Mouse (Mus musculus): Measurements from ENCODE around the gene Atp1a2. TPM values are rescaled to one million over a fixed set of nuclear protein-coding genes. Genes with fewer than 3 reads are reported as not detected.

The Atp1a2 gene
- polyA plus RNA-seq, 1 experiment from 2014 or later = 2.3 TPM

DNA sequence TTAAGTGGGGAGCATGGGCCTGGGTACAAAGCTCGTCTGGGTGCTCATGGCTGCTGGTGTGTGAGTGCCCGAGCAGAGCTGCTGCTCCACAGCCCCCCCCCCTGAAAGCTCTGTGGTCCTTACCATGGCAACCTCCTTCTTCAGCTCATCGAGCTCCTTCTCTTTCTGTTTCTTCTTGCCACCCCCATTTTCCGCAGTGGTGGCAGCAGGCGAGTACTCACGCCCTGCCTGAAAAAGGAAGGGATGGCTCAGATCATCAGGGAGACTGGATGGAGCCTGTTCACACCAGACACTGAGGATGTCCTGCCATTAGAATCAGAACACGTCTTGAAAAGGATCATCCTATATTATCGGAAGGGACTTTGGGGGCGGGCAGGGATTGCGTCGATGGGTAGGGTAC, 4.4 kb downstream of the Atp1a2 start:
- 86% methylated on average over 11 of the region's 11 CpGs for WGBS
- H3K9ac ChIP-seq (replicated peaks; ENCODE audit: low read depth, low read length) = no peak overlapping the region
- no peak overlapping the region for H3K4me2 ChIP-seq (replicated peaks; ENCODE audit: low read depth, low read length)
- H3K27ac ChIP-seq (ENCODE audit: low read length) = no peak overlapping the region
- no peak overlapping the region for H3K4me3 ChIP-seq (ENCODE audit: low read depth, low read length)
- H3K4me1 ChIP-seq (ENCODE audit: control insufficient read depth, insufficient read depth, low read length) = peaks cover 24% of the 10 kb centered on the region
- H3K9me3 ChIP-seq (ENCODE audit: control insufficient read depth, low read depth, low read length) = no peaks in the 10 kb centered on the region
- no peaks in the 10 kb centered on the region for H3K27me3 ChIP-seq (ENCODE audit: control insufficient read depth, insufficient read depth, low read length)
- H3K36me3 ChIP-seq (ENCODE audit: control insufficient read depth, insufficient read depth, low read length) = no peaks in the 10 kb centered on the region
- no peak for ATAC-seq (ENCODE audit: insufficient number of reproducible peaks, insufficient read depth, low FRiP score, low read depth)

GRCm38 (mm10) chr1:172292880-172293279, 5.0 kb downstream of the Atp1a2 start:
- WGBS = 73% methylated on average over 2 of the region's 2 CpGs
- H3K9ac ChIP-seq (replicated peaks; ENCODE audit: low read depth, low read length) = no peak overlapping the region
- H3K36me3 ChIP-seq (ENCODE audit: control insufficient read depth, insufficient read depth, low read length) = no peaks in the 10 kb centered on the region
- no peak overlapping the region for H3K4me2 ChIP-seq (replicated peaks; ENCODE audit: low read depth, low read length)
- ATAC-seq (ENCODE audit: insufficient number of reproducible peaks, insufficient read depth, low FRiP score, low read depth) = no peak
- no peak overlapping the region for H3K27ac ChIP-seq (ENCODE audit: low read length)
- H3K4me3 ChIP-seq (ENCODE audit: low read depth, low read length) = no peak overlapping the region
- no peaks in the 10 kb centered on the region for H3K9me3 ChIP-seq (ENCODE audit: control insufficient read depth, low read depth, low read length)
- no peaks in the 10 kb centered on the region for H3K27me3 ChIP-seq (ENCODE audit: control insufficient read depth, insufficient read depth, low read length)
- H3K4me1 ChIP-seq (ENCODE audit: control insufficient read depth, insufficient read depth, low read length) = peaks cover 20% of the 10 kb centered on the region

- 73% methylated on average over 3 of the region's 3 CpGs for WGBS
- no peaks in the 10 kb centered on the region for H3K27me3 ChIP-seq (ENCODE audit: control insufficient read depth, insufficient read depth, low read length)
Observed at GRCm38 (mm10) chr1:172289617-172289946, 8.3 kb downstream of the Atp1a2 start.

GRCm38 (mm10) chr1:172288900-172289616, 8.8 kb downstream of the Atp1a2 start:
- 86% methylated on average over 11 of the region's 11 CpGs for WGBS
- H3K4me3 ChIP-seq (ENCODE audit: low read depth, low read length) = no peak overlapping the region
- no peak overlapping the region for H3K27ac ChIP-seq (ENCODE audit: low read length)
- no peaks in the 10 kb centered on the region for H3K36me3 ChIP-seq (ENCODE audit: control insufficient read depth, insufficient read depth, low read length)
- no peak overlapping the region for H3K4me2 ChIP-seq (replicated peaks; ENCODE audit: low read depth, low read length)
- H3K27me3 ChIP-seq (ENCODE audit: control insufficient read depth, insufficient read depth, low read length) = no peaks in the 10 kb centered on the region
- no peak for ATAC-seq (ENCODE audit: insufficient number of reproducible peaks, insufficient read depth, low FRiP score, low read depth)
- no peaks in the 10 kb centered on the region for H3K9me3 ChIP-seq (ENCODE audit: control insufficient read depth, low read depth, low read length)
- H3K4me1 ChIP-seq (ENCODE audit: control insufficient read depth, insufficient read depth, low read length) = no peaks in the 10 kb centered on the region
- no peak overlapping the region for H3K9ac ChIP-seq (replicated peaks; ENCODE audit: low read depth, low read length)

More at GRCm38 (mm10) chr1:172289617-172289946, 8.3 kb downstream of the Atp1a2 start:
- H3K27ac ChIP-seq (ENCODE audit: low read length) = no peak overlapping the region
- no peaks in the 10 kb centered on the region for H3K9me3 ChIP-seq (ENCODE audit: control insufficient read depth, low read depth, low read length)
- no peaks in the 10 kb centered on the region for H3K4me1 ChIP-seq (ENCODE audit: control insufficient read depth, insufficient read depth, low read length)
- H3K4me3 ChIP-seq (ENCODE audit: low read depth, low read length) = no peak overlapping the region
- no peaks in the 10 kb centered on the region for H3K36me3 ChIP-seq (ENCODE audit: control insufficient read depth, insufficient read depth, low read length)
- no peak for ATAC-seq (ENCODE audit: insufficient number of reproducible peaks, insufficient read depth, low FRiP score, low read depth)
- no peak overlapping the region for H3K9ac ChIP-seq (replicated peaks; ENCODE audit: low read depth, low read length)
- H3K4me2 ChIP-seq (replicated peaks; ENCODE audit: low read depth, low read length) = no peak overlapping the region

GRCm38 (mm10) chr1:172286740-172287139, 11.1 kb downstream of the Atp1a2 start:
- Histone ChIP-seq H3K9ac (replicated peaks; ENCODE audit: low read depth, low read length) (no peak overlapping the region), H3K4me2 (replicated peaks; ENCODE audit: low read depth, low read length) (no peak overlapping the region), H3K27me3 (ENCODE audit: control insufficient read depth, insufficient read depth, low read length) (no peaks in the 10 kb centered on the region), H3K4me3 (ENCODE audit: low read depth, low read length) (no peak overlapping the region), H3K4me1 (ENCODE audit: control insufficient read depth, insufficient read depth, low read length) (no peaks in the 10 kb centered on the region), H3K36me3 (ENCODE audit: control insufficient read depth, insufficient read depth, low read length) (no peaks in the 10 kb centered on the region), H3K27ac (ENCODE audit: low read length) (no peak overlapping the region), H3K9me3 (ENCODE audit: control insufficient read depth, low read depth, low read length) (no peaks in the 10 kb centered on the region)
- no peak for ATAC-seq (ENCODE audit: insufficient number of reproducible peaks, insufficient read depth, low FRiP score, low read depth)
- WGBS = 77% methylated on average over 5 of the region's 5 CpGs

DNA sequence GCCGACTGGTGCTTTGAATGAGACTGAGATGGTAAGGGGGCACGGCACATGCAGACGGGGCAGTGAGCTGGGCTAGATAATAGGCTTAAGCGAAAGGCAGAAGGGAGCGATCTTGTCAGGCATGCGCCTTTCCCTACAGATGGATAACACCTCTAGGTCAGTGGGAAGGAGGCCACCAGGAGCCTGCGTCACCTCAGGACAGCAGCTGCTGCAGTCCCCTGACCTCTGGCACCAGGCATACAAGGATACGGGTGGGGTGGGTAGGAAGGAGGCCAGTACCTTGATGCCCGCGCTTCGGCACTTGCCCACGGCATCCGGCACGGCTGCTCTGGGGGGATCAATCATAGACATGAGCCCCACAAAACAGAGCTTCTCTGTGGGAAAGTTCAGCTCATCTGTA, 13.6 kb downstream of the Atp1a2 start:
- no peak for ATAC-seq (ENCODE audit: insufficient number of reproducible peaks, insufficient read depth, low FRiP score, low read depth)
- H3K27me3 ChIP-seq (ENCODE audit: control insufficient read depth, insufficient read depth, low read length) = no peaks in the 10 kb centered on the region
- H3K9ac ChIP-seq (replicated peaks; ENCODE audit: low read depth, low read length) = no peak overlapping the region
- H3K36me3 ChIP-seq (ENCODE audit: control insufficient read depth, insufficient read depth, low read length) = no peaks in the 10 kb centered on the region
- H3K4me3 ChIP-seq (ENCODE audit: low read depth, low read length) = no peak overlapping the region
- H3K4me1 ChIP-seq (ENCODE audit: control insufficient read depth, insufficient read depth, low read length) = no peaks in the 10 kb centered on the region
- no peaks in the 10 kb centered on the region for H3K9me3 ChIP-seq (ENCODE audit: control insufficient read depth, low read depth, low read length)
- H3K27ac ChIP-seq (ENCODE audit: low read length) = no peak overlapping the region
- no peak overlapping the region for H3K4me2 ChIP-seq (replicated peaks; ENCODE audit: low read depth, low read length)
- 81% methylated on average over 14 of the region's 14 CpGs for WGBS

- no peaks in the 10 kb centered on the region for H3K27me3 ChIP-seq (ENCODE audit: control insufficient read depth, insufficient read depth, low read length)
- H3K36me3 ChIP-seq (ENCODE audit: control insufficient read depth, insufficient read depth, low read length) = no peaks in the 10 kb centered on the region
- no peak overlapping the region for H3K27ac ChIP-seq (ENCODE audit: low read length)
- H3K4me2 ChIP-seq (replicated peaks; ENCODE audit: low read depth, low read length) = no peak overlapping the region
- H3K9me3 ChIP-seq (ENCODE audit: control insufficient read depth, low read depth, low read length) = no peaks in the 10 kb centered on the region
- no peak overlapping the region for H3K9ac ChIP-seq (replicated peaks; ENCODE audit: low read depth, low read length)
- no peak overlapping the region for H3K4me3 ChIP-seq (ENCODE audit: low read depth, low read length)
- no peaks in the 10 kb centered on the region for H3K4me1 ChIP-seq (ENCODE audit: control insufficient read depth, insufficient read depth, low read length)
- 91% methylated on average over 6 of the region's 6 CpGs for WGBS
- ATAC-seq (ENCODE audit: insufficient number of reproducible peaks, insufficient read depth, low FRiP score, low read depth) = no peak
Observed at GRCm38 (mm10) chr1:172283073-172283472, 14.8 kb downstream of the Atp1a2 start.

DNA sequence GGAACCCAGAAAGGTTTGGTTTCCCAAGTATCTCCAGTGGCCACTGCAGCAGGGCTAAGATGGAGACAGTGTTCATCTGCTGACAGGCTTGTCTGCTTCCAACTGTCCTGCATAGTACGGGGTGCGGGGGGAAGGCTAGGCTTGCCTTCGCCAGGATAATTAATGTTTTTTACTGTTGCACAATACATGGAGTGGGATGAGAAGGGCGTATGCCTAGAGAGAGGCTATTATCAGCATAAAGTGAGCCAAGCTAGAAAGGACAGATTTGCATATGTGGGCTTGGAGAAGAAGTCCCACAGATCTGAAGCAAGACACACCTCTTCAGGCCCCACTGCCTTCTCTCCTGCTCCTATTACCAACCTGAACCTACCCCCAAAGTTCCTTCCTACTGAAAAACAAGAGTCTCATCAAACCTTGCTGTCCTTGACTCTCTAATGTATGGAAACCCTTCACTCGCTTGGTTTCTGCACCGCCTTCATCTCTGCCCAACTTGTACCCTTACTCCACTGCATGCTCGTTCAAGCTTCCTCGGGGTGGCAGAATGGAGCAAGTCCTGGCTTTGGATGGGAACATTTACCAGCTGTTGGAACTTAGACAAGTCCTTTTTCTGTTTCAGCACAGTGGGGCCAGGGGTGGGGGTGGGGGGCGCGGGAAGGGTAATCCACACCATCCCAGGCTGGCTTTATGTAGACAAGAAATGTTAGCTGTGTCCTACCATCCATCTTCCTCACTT, 16.2 kb downstream of the Atp1a2 start:
- no peak overlapping the region for H3K9ac ChIP-seq (replicated peaks; ENCODE audit: low read depth, low read length)
- H3K27ac ChIP-seq (ENCODE audit: low read length) = no peak overlapping the region
- no peak for ATAC-seq (ENCODE audit: insufficient number of reproducible peaks, insufficient read depth, low FRiP score, low read depth)
- H3K4me2 ChIP-seq (replicated peaks; ENCODE audit: low read depth, low read length) = no peak overlapping the region
- no peaks in the 10 kb centered on the region for H3K27me3 ChIP-seq (ENCODE audit: control insufficient read depth, insufficient read depth, low read length)
- 67% methylated on average over 10 of the region's 10 CpGs for WGBS
- H3K9me3 ChIP-seq (ENCODE audit: control insufficient read depth, low read depth, low read length) = no peaks in the 10 kb centered on the region
- no peak overlapping the region for H3K4me3 ChIP-seq (ENCODE audit: low read depth, low read length)
- no peaks in the 10 kb centered on the region for H3K36me3 ChIP-seq (ENCODE audit: control insufficient read depth, insufficient read depth, low read length)
- H3K4me1 ChIP-seq (ENCODE audit: control insufficient read depth, insufficient read depth, low read length) = no peaks in the 10 kb centered on the region

All from stomach, embryonic 14.5 days (tissue).